Mouse (Mus musculus): Measurements from ENCODE around the gene Deup1.

The Deup1 gene

GRCm38 (mm10) chr9:15627785-15628287 lies at the start of gene Deup1:
TSS of gene Deup1 (minus strand) at chr9:15627933.
- no peak for DNase-seq

- DNase-seq: no peak
Measured at GRCm38 (mm10) chr9:15672251-15672650, 44.5 kb upstream of the Deup1 start.

- DNase-seq: peak in 1 of 2 experiments; percentile 5
Measured at GRCm38 (mm10) chr9:15670002-15670527, 42.3 kb upstream of the Deup1 start.

- DNase-seq: no peak
Measured at GRCm38 (mm10) chr9:15669452-15669851, 41.7 kb upstream of the Deup1 start.

- no peak for DNase-seq
Measured at GRCm38 (mm10) chr9:15664606-15665005, 36.9 kb upstream of the Deup1 start.

GRCm38 (mm10) chr9:15659069-15659468 lies 31.3 kb upstream of the Deup1 start:
- no peak for DNase-seq

- DNase-seq: no peak
Measured at GRCm38 (mm10) chr9:15658236-15658785, 30.6 kb upstream of the Deup1 start.

- DNase-seq: no peak
Measured at GRCm38 (mm10) chr9:15653036-15653435, 25.3 kb upstream of the Deup1 start.

- no peak for DNase-seq
Measured at GRCm38 (mm10) chr9:15649977-15650376, 22.2 kb upstream of the Deup1 start.

GRCm38 (mm10) chr9:15627384-15627783 lies 349 bp downstream of the Deup1 start:
- no peak for DNase-seq

- no peak for DNase-seq
Measured at GRCm38 (mm10) chr9:15624739-15625138, 3.0 kb downstream of the Deup1 start.

- DNase-seq: no peak
Measured at GRCm38 (mm10) chr9:15619767-15620166, 8.0 kb downstream of the Deup1 start.

- DNase-seq: no peak
Measured at GRCm38 (mm10) chr9:15619020-15619590, 8.6 kb downstream of the Deup1 start.

GRCm38 (mm10) chr9:15617061-15617460 lies 10.7 kb downstream of the Deup1 start:
- no peak for DNase-seq

GRCm38 (mm10) chr9:15616471-15616870 lies 11.3 kb downstream of the Deup1 start:
- DNase-seq: no peak

- no peak for DNase-seq
Measured at GRCm38 (mm10) chr9:15609280-15609930, 18.3 kb downstream of the Deup1 start.

- no peak for DNase-seq
Measured at GRCm38 (mm10) chr9:15607601-15608000, 20.1 kb downstream of the Deup1 start.

GRCm38 (mm10) chr9:15603156-15603555 lies 24.6 kb downstream of the Deup1 start:
- DNase-seq: no peak

- no peak for DNase-seq
Measured at GRCm38 (mm10) chr9:15600859-15601540, 26.7 kb downstream of the Deup1 start.

GRCm38 (mm10) chr9:15600156-15600858 lies 27.4 kb downstream of the Deup1 start:
- DNase-seq: no peak

- no peak for DNase-seq
Measured at GRCm38 (mm10) chr9:15596598-15596997, 31.1 kb downstream of the Deup1 start.

- no peak for DNase-seq
Measured at GRCm38 (mm10) chr9:15594148-15594547, 33.6 kb downstream of the Deup1 start.

All from B cell, adult 2 months (primary cell).